22 mouse cellular contexts compared by ENCODE assay signal in genomic region chr2:141201303-141202014, GRCm38 (mm10).
DNase-seq lines count a peak whose midpoint lies in the region; ATAC-seq lines count a peak whose summit lies in the region.
"Had no signal": no experiment of that assay in that cellular context is flagged by ENCODE, and none has a peak within 500 bp of the region (broad histone marks: within the 10 kb centered on the region; RNA-seq: fewer than 3 reads in every experiment).

No protein-coding gene starts in this region.

- WGBS in embryonic facial prominence, embryonic 11.5 days: 61% methylated on average over 2 of the region's 2 CpGs
- WGBS in embryonic facial prominence, embryonic 10.5 days: 64% methylated on average over 2 of the region's 2 CpGs
- 65% methylated on average over 2 of the region's 2 CpGs for WGBS in embryonic facial prominence, embryonic 12.5 days
- WGBS in midbrain, embryonic 14.5 days: 24% methylated on average over 2 of the region's 2 CpGs
- WGBS in kidney, embryonic 14.5 days: 64% methylated on average over 2 of the region's 2 CpGs

- H3K9ac ChIP-seq in embryonic facial prominence, embryonic 11.5 days (replicated peaks; ENCODE audit: low read length): no peak overlapping the region
- H3K9ac ChIP-seq in embryonic facial prominence, embryonic 12.5 days: no peak overlapping the region
- H3K9ac ChIP-seq in midbrain, embryonic 14.5 days (replicated peaks; ENCODE audit: low read length): no peak overlapping the region
- no peak overlapping the region for H3K9ac ChIP-seq in kidney, embryonic 14.5 days (ENCODE audit: low read depth, low read length)
- H3K9ac ChIP-seq: embryonic facial prominence, embryonic 13.5 days; heart, embryonic 12.5 days; limb, embryonic 13.5 days; liver, embryonic 13.5 days; lung, embryonic 15.5 days had no signal

- peak; percentile 8 for DNase-seq in embryonic facial prominence, embryonic 11.5 days (ENCODE audit: low spot score)
- DNase-seq in embryonic facial prominence, embryonic 10.5 days (ENCODE audit: low spot score): no peak
- DNase-seq in Muller cell, postnatal 12 days (ENCODE audit: inconsistent ontology term): peak; percentile 52
- DNase-seq in midbrain, embryonic 14.5 days: peak; percentile 61
- DNase-seq in thymus, postnatal 14 days: no peak
- DNase-seq: cerebellum, adult 9-11 months; heart, adult 11 months; heart, postnatal 14 days; kidney, adult 18-20 months; kidney, postnatal 14 days; layer of hippocampus, postnatal 36 days; liver, embryonic 13.5 days; lung, postnatal 4 days; thymus, postnatal 25 days had no signal

- no peaks in the 10 kb centered on the region for H3K27me3 ChIP-seq in embryonic facial prominence, embryonic 11.5 days (ENCODE audit: control insufficient read depth, insufficient read depth, low read length)
- no peaks in the 10 kb centered on the region for H3K27me3 ChIP-seq in embryonic facial prominence, embryonic 10.5 days (replicated peaks; ENCODE audit: low read depth, poor library complexity, severe bottlenecking)
- no peaks in the 10 kb centered on the region for H3K27me3 ChIP-seq in embryonic facial prominence, embryonic 12.5 days
- no peaks in the 10 kb centered on the region for H3K27me3 ChIP-seq in midbrain, embryonic 14.5 days (ENCODE audit: control insufficient read depth, insufficient read depth, low read length)
- no peaks in the 10 kb centered on the region for H3K27me3 ChIP-seq in kidney, embryonic 14.5 days (ENCODE audit: control insufficient read depth, insufficient read depth, low read length)
- H3K27me3 ChIP-seq: embryonic facial prominence, embryonic 13.5 days; heart, embryonic 12.5 days; limb, embryonic 13.5 days; liver, embryonic 13.5 days; lung, embryonic 15.5 days had no signal

- no peaks in the 10 kb centered on the region for H3K36me3 ChIP-seq in embryonic facial prominence, embryonic 11.5 days (replicated peaks; ENCODE audit: control insufficient read depth, insufficient read depth, low read depth, low read length)
- H3K36me3 ChIP-seq in embryonic facial prominence, embryonic 10.5 days (replicated peaks): no peaks in the 10 kb centered on the region
- no peaks in the 10 kb centered on the region for H3K36me3 ChIP-seq in embryonic facial prominence, embryonic 12.5 days
- no peaks in the 10 kb centered on the region for H3K36me3 ChIP-seq in midbrain, embryonic 14.5 days (ENCODE audit: control insufficient read depth, insufficient read depth, low read length)
- H3K36me3 ChIP-seq in kidney, embryonic 14.5 days (ENCODE audit: control insufficient read depth, insufficient read depth, low read length): no peaks in the 10 kb centered on the region
- H3K36me3 ChIP-seq: embryonic facial prominence, embryonic 13.5 days; heart, embryonic 12.5 days; limb, embryonic 13.5 days; liver, embryonic 13.5 days; lung, embryonic 15.5 days had no signal

- H3K4me1 ChIP-seq in embryonic facial prominence, embryonic 11.5 days (ENCODE audit: control insufficient read depth, insufficient read depth, low read length): no peaks in the 10 kb centered on the region
- H3K4me1 ChIP-seq in embryonic facial prominence, embryonic 10.5 days: peaks cover 12% of the 10 kb centered on the region
- H3K4me1 ChIP-seq in embryonic facial prominence, embryonic 12.5 days: no peaks in the 10 kb centered on the region
- 0 out of 2 replicates have a peak, but pooled peaks cover 3% of the 10 kb centered on the region for H3K4me1 ChIP-seq in midbrain, embryonic 14.5 days (ENCODE audit: control insufficient read depth, insufficient read depth, low read length)
- H3K4me1 ChIP-seq in kidney, embryonic 14.5 days (ENCODE audit: control insufficient read depth, insufficient read depth, low read length): no peaks in the 10 kb centered on the region
- H3K4me1 ChIP-seq: embryonic facial prominence, embryonic 13.5 days; heart, embryonic 12.5 days; limb, embryonic 13.5 days; liver, embryonic 13.5 days; lung, embryonic 15.5 days had no signal

- ATAC-seq in embryonic facial prominence, embryonic 11.5 days (replicated peaks; ENCODE audit: insufficient number of reproducible peaks, low FRiP score, low TSS enrichment, low read depth): peak; percentile 72; the same call in 1 of the 2 replicates
- 0 out of 2 replicates have a peak, but pooled peaks have one; percentile 67 for ATAC-seq in embryonic facial prominence, embryonic 12.5 days (ENCODE audit: insufficient number of reproducible peaks, insufficient read depth, low FRiP score, low TSS enrichment)
- peak; percentile 73; the same call in 1 of the 2 replicates for ATAC-seq in midbrain, embryonic 14.5 days (ENCODE audit: low FRiP score, low TSS enrichment)
- no peak for ATAC-seq in erythroblast, adult 5-6 weeks (replicated peaks; ENCODE audit: low FRiP score, poor library complexity, severe bottlenecking)
- ATAC-seq in kidney, embryonic 14.5 days (ENCODE audit: low FRiP score, low TSS enrichment): no peak

- no peak overlapping the region for H3K4me3 ChIP-seq in embryonic facial prominence, embryonic 11.5 days (ENCODE audit: low read depth, low read length)
- H3K4me3 ChIP-seq in embryonic facial prominence, embryonic 10.5 days: no peak overlapping the region
- H3K4me3 ChIP-seq in embryonic facial prominence, embryonic 12.5 days: no peak overlapping the region
- no peak overlapping the region for H3K4me3 ChIP-seq in midbrain, embryonic 14.5 days (replicated peaks; ENCODE audit: low read depth, low read length)
- H3K4me3 ChIP-seq in kidney, embryonic 14.5 days (ENCODE audit: low read length): no peak overlapping the region
- H3K4me3 ChIP-seq: embryonic facial prominence, embryonic 13.5 days; heart, embryonic 12.5 days; layer of hippocampus, adult 2 months; limb, embryonic 13.5 days; liver, embryonic 13.5 days; lung, embryonic 15.5 days had no signal

- no peak overlapping the region for H3K27ac ChIP-seq in embryonic facial prominence, embryonic 11.5 days (replicated peaks; ENCODE audit: low read depth, low read length)
- no peak overlapping the region for H3K27ac ChIP-seq in embryonic facial prominence, embryonic 10.5 days (replicated peaks)
- no peak overlapping the region for H3K27ac ChIP-seq in embryonic facial prominence, embryonic 12.5 days
- no peak overlapping the region for H3K27ac ChIP-seq in midbrain, embryonic 14.5 days (replicated peaks; ENCODE audit: low read depth, low read length)
- no peak overlapping the region for H3K27ac ChIP-seq in kidney, embryonic 14.5 days (ENCODE audit: low read depth, low read length)
- H3K27ac ChIP-seq: embryonic facial prominence, embryonic 13.5 days; layer of hippocampus, adult 2 months; limb, embryonic 13.5 days; liver, embryonic 13.5 days; lung, embryonic 15.5 days had no signal

- no peak overlapping the region for H3K4me2 ChIP-seq in embryonic facial prominence, embryonic 11.5 days (ENCODE audit: low read depth, low read length)
- no peak overlapping the region for H3K4me2 ChIP-seq in embryonic facial prominence, embryonic 12.5 days (replicated peaks)
- no peak overlapping the region for H3K4me2 ChIP-seq in midbrain, embryonic 14.5 days (ENCODE audit: low read length)
- H3K4me2 ChIP-seq in kidney, embryonic 14.5 days (replicated peaks; ENCODE audit: low read depth, low read length): no peak overlapping the region
- H3K4me2 ChIP-seq: embryonic facial prominence, embryonic 13.5 days; heart, embryonic 12.5 days; limb, embryonic 13.5 days; liver, embryonic 13.5 days; lung, embryonic 15.5 days had no signal

- no peaks in the 10 kb centered on the region for H3K9me3 ChIP-seq in embryonic facial prominence, embryonic 11.5 days (replicated peaks; ENCODE audit: control insufficient read depth, low read length)
- H3K9me3 ChIP-seq in embryonic facial prominence, embryonic 10.5 days: no peaks in the 10 kb centered on the region
- no peaks in the 10 kb centered on the region for H3K9me3 ChIP-seq in embryonic facial prominence, embryonic 12.5 days
- H3K9me3 ChIP-seq in midbrain, embryonic 14.5 days (ENCODE audit: control insufficient read depth, low read length): no peaks in the 10 kb centered on the region
- no peaks in the 10 kb centered on the region for H3K9me3 ChIP-seq in kidney, embryonic 14.5 days (ENCODE audit: control insufficient read depth, low read length)
- H3K9me3 ChIP-seq: embryonic facial prominence, embryonic 13.5 days; heart, embryonic 12.5 days; limb, embryonic 13.5 days; liver, embryonic 13.5 days; lung, embryonic 15.5 days had no signal

Comparison
In these comparisons a context has a peak if more than half of its experiments do, and no peak if none do; other contexts are left out.
1. DNase-seq: peak in embryonic facial prominence, embryonic 11.5 days (single experiment), Muller cell, postnatal 12 days (single experiment) and midbrain, embryonic 14.5 days (single experiment); none in embryonic facial prominence, embryonic 10.5 days (single experiment) and thymus, postnatal 14 days (single experiment).
2. ATAC-seq: peak in embryonic facial prominence, embryonic 11.5 days (single experiment), embryonic facial prominence, embryonic 12.5 days (single experiment) and midbrain, embryonic 14.5 days (single experiment); none in erythroblast, adult 5-6 weeks (single experiment) and kidney, embryonic 14.5 days (single experiment).